Mouse (Mus musculus): ENCODE measurements around the gene Trhde. TPM values are rescaled to one million over a fixed set of nuclear protein-coding genes. Genes with fewer than 3 reads are reported as not detected.

Gene Trhde
- polyA plus RNA-seq (2012; rRNA removed) (2.0 TPM in 2 replicates), polyA plus RNA-seq (2014; fragmentation: Nextera tagmentation; extraction: Ambion mirVana) (2.4 and 3.3 TPM in 2 replicates)

- peaks cover 21% of the 10 kb centered on the region for H3K27me3 ChIP-seq (ENCODE audit: control insufficient read depth, insufficient read depth, low read length)
These were observed at the start of gene Trhde for GRCm38 (mm10) chr10:114802161-114802651. Gene Trhde (minus strand): TSS chr10:114802307.

GRCm38 (mm10) chr10:114841966-114842365, 39.9 kb upstream of the Trhde start:
- Histone ChIP-seq H3K4me3 (replicated peaks; ENCODE audit: low read length) (no peak overlapping the region), H3K27me3 (ENCODE audit: control insufficient read depth, insufficient read depth, low read length) (no peaks in the 10 kb centered on the region), H3K36me3 (ENCODE audit: control insufficient read depth, insufficient read depth, low read length) (no peaks in the 10 kb centered on the region), H3K4me1 (ENCODE audit: control insufficient read depth, insufficient read depth, low read length) (no peaks in the 10 kb centered on the region), H3K4me2 (replicated peaks; ENCODE audit: low read depth, low read length, severe bottlenecking) (no peak overlapping the region), H3K27ac (replicated peaks; ENCODE audit: low read depth, low read length) (no peak overlapping the region), H3K9ac (ENCODE audit: low read depth, low read length, severe bottlenecking) (no peak overlapping the region), H3K9me3 (ENCODE audit: control insufficient read depth, low read length) (no peaks in the 10 kb centered on the region)
- no peak for ATAC-seq (ENCODE audit: low FRiP score, low read depth)
- no peak for TF ChIP-seq POLR2A (IDR thresholded peaks at IDR 0.05; ENCODE audit: borderline replicate concordance, extremely low read depth, insufficient read depth, insufficient read length)
- 90% methylated on average over 12 of the region's 12 CpGs for WGBS
- DNase-seq (ENCODE audit: low spot score): no peak

More at GRCm38 (mm10) chr10:114802161-114802651, at the start of gene Trhde:
- no peak within 1 kb of the TSS for H3K27ac ChIP-seq (replicated peaks; ENCODE audit: low read depth, low read length)
- H3K4me3 ChIP-seq (replicated peaks; ENCODE audit: low read length): peak within 1 kb of the TSS; percentile 58
- 1% methylated on average over 26 of the region's 30 CpGs for WGBS
- H3K4me2 ChIP-seq (replicated peaks; ENCODE audit: low read depth, low read length, severe bottlenecking): peak within 1 kb of the TSS; percentile 87
- H3K4me1 ChIP-seq (ENCODE audit: control insufficient read depth, insufficient read depth, low read length): peaks cover 6% of the 10 kb centered on the region; the same call in 1 of the 2 replicates
- 0 out of 2 replicates have a peak, but pooled peaks have one; percentile 2 for ATAC-seq (ENCODE audit: low FRiP score, low read depth)
- no peaks in the 10 kb centered on the region for H3K36me3 ChIP-seq (ENCODE audit: control insufficient read depth, insufficient read depth, low read length)
- DNase-seq (ENCODE audit: low spot score): no peak
- H3K9ac ChIP-seq (ENCODE audit: low read depth, low read length, severe bottlenecking): peak within 1 kb of the TSS; percentile 53
- H3K9me3 ChIP-seq (ENCODE audit: control insufficient read depth, low read length): no peaks in the 10 kb centered on the region
- no peak for TF ChIP-seq POLR2A (IDR thresholded peaks at IDR 0.05; ENCODE audit: borderline replicate concordance, extremely low read depth, insufficient read depth, insufficient read length)

- no peak overlapping the region for H3K4me3 ChIP-seq (replicated peaks; ENCODE audit: low read length)
- H3K27ac ChIP-seq (replicated peaks; ENCODE audit: low read depth, low read length): no peak overlapping the region
- H3K4me1 ChIP-seq (ENCODE audit: control insufficient read depth, insufficient read depth, low read length): no peaks in the 10 kb centered on the region
- WGBS: 61% methylated on average over 5 of the region's 5 CpGs
- TF ChIP-seq POLR2A (IDR thresholded peaks at IDR 0.05; ENCODE audit: borderline replicate concordance, extremely low read depth, insufficient read depth, insufficient read length): no peak
- no peaks in the 10 kb centered on the region for H3K36me3 ChIP-seq (ENCODE audit: control insufficient read depth, insufficient read depth, low read length)
- ATAC-seq (ENCODE audit: low FRiP score, low read depth): no peak
- no peaks in the 10 kb centered on the region for H3K27me3 ChIP-seq (ENCODE audit: control insufficient read depth, insufficient read depth, low read length)
- H3K4me2 ChIP-seq (replicated peaks; ENCODE audit: low read depth, low read length, severe bottlenecking): no peak overlapping the region
- no peaks in the 10 kb centered on the region for H3K9me3 ChIP-seq (ENCODE audit: control insufficient read depth, low read length)
- DNase-seq (ENCODE audit: low spot score): no peak
- no peak overlapping the region for H3K9ac ChIP-seq (ENCODE audit: low read depth, low read length, severe bottlenecking)
These were observed 39.3 kb upstream of the Trhde start for GRCm38 (mm10) chr10:114841440-114841839.

- WGBS: 44% methylated on average over 7 of the region's 7 CpGs
- ATAC-seq (ENCODE audit: low FRiP score, low read depth): no peak
- Histone ChIP-seq H3K4me1 (ENCODE audit: control insufficient read depth, insufficient read depth, low read length) (no peaks in the 10 kb centered on the region), H3K36me3 (ENCODE audit: control insufficient read depth, insufficient read depth, low read length) (no peaks in the 10 kb centered on the region), H3K4me2 (replicated peaks; ENCODE audit: low read depth, low read length, severe bottlenecking) (no peak overlapping the region), H3K27ac (replicated peaks; ENCODE audit: low read depth, low read length) (no peak overlapping the region), H3K4me3 (replicated peaks; ENCODE audit: low read length) (no peak overlapping the region), H3K27me3 (ENCODE audit: control insufficient read depth, insufficient read depth, low read length) (no peaks in the 10 kb centered on the region), H3K9me3 (ENCODE audit: control insufficient read depth, low read length) (no peaks in the 10 kb centered on the region), H3K9ac (ENCODE audit: low read depth, low read length, severe bottlenecking) (no peak overlapping the region)
- TF ChIP-seq POLR2A (IDR thresholded peaks at IDR 0.05; ENCODE audit: borderline replicate concordance, extremely low read depth, insufficient read depth, insufficient read length): no peak
- DNase-seq (ENCODE audit: low spot score): no peak
These were observed 29.2 kb upstream of the Trhde start for GRCm38 (mm10) chr10:114831313-114831712.

- no peaks in the 10 kb centered on the region for H3K36me3 ChIP-seq (ENCODE audit: control insufficient read depth, insufficient read depth, low read length)
- no peaks in the 10 kb centered on the region for H3K9me3 ChIP-seq (ENCODE audit: control insufficient read depth, low read length)
- no peak overlapping the region for H3K4me2 ChIP-seq (replicated peaks; ENCODE audit: low read depth, low read length, severe bottlenecking)
- H3K27me3 ChIP-seq (ENCODE audit: control insufficient read depth, insufficient read depth, low read length): no peaks in the 10 kb centered on the region
- no peak overlapping the region for H3K27ac ChIP-seq (replicated peaks; ENCODE audit: low read depth, low read length)
- no peak overlapping the region for H3K4me3 ChIP-seq (replicated peaks; ENCODE audit: low read length)
- DNase-seq (ENCODE audit: low spot score): no peak
- no peaks in the 10 kb centered on the region for H3K4me1 ChIP-seq (ENCODE audit: control insufficient read depth, insufficient read depth, low read length)
- TF ChIP-seq POLR2A (IDR thresholded peaks at IDR 0.05; ENCODE audit: borderline replicate concordance, extremely low read depth, insufficient read depth, insufficient read length): no peak
- no peak for ATAC-seq (ENCODE audit: low FRiP score, low read depth)
- 62% methylated on average over 3 of the region's 3 CpGs for WGBS
- H3K9ac ChIP-seq (ENCODE audit: low read depth, low read length, severe bottlenecking): no peak overlapping the region
These were observed 6.7 kb upstream of the Trhde start for GRCm38 (mm10) chr10:114808799-114809198.

Measured in limb, embryonic 14.5 days (tissue).